Mouse (Mus musculus): ENCODE measurements at regions not wholly inside any gene's neighbourhood (a gene's known extent, or its start where the extent isn't known, plus 50 kb on each side); places are given as distances from the start of the nearest gene placed in this dataset.

DNA sequence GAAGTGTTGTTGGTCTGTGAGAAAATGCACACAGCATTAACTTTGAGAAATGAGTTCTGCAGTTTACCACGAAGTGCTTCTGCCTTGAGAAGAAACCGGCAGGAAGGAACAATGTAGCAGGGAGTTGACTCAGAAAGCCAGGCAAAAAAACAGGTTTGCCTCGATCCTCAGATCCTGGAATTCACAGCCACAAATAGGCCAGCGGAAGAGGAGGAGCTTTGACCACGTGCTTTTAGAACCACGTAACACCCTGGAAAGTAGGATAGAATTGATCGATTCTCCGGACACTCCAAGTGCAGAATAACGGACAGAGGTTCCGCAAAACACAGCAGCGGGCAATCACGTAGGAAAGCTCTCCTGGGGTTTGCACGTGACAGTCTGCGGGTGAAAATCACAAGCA lies 106.0 kb upstream of the Rhobtb1 start:
- DNase-seq: no peak

- no peak for DNase-seq
These were observed 105.2 kb upstream of the Rhobtb1 start for GRCm38 (mm10) chr10:69046008-69046555.

DNA sequence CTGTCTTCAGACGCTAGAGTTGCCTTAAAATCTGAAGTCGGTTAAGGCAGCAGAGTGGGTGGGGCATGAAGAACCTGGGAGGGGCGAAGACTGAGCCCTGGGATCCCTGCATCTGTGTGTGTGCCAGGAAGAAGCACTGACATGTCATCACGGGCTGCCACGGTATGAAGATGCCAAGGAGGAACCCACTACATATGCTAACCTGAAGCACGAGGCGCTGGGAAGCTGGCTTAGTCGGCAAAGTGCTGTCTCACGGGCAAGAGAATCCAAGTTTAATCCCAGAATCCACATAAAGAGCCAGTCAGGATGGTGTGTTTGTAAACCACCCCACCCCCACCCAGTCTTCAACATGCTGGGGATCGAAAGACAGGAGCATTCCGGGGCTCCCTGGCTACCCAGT lies 73.2 kb upstream of the Rhobtb1 start:
- DNase-seq: no peak

DNA sequence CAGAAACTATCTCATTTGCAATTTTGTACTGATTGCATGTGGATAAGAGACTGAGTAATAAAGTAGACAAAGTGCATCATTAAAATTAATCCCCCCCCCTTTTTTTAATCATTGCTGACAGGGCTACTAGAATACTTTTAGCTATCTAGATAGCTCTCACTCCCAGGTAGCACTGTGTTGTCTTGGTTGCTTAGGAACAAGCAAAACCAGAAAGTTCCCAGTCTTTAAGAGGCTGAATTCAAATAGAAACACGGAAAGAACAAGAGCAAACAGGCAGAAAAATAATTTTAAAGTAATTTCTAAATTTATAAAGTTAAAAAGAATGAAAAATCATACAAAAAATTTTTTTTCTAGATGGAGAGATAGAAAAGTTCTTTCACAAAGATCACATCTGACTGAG lies 65.0 kb upstream of the Rhobtb1 start:
- no peak for DNase-seq

DNA sequence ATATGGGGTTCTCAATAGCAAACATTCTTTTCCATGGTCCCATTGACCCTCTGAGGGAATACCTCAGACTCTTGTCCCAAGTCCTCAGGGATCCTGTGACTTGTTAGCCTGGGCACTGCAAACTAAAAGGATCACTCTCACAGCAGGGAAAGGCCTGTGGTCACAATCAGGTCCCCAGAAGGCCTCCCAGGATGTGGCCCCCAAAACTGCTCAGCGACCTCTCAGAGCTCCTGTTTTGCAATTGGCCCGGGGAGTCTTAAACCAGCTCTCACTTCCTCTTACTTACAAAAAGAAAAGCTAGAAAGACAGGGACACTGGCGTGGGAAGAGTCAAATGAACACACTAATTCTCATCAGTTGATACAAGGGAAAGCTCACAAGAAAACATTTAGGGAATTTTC lies 59.4 kb upstream of the Rhobtb1 start:
- no peak for DNase-seq

GRCm38 (mm10) chr10:69100021-69100420 lies 51.2 kb upstream of the Rhobtb1 start:
- no peak for DNase-seq

- peak; percentile 12 for DNase-seq
These were observed 50.5 kb upstream of the Rhobtb1 start for GRCm38 (mm10) chr10:69100742-69101141.

Measured in heart, postnatal 4 days (tissue).